Mouse (Mus musculus): ENCODE results near the gene Prss48. TPM values are rescaled to one million over a fixed set of nuclear protein-coding genes. Genes with fewer than 3 reads are reported as not detected.

The Prss48 gene
- total RNA-seq, 2 experiments from 2014 or later, result not detected

GRCm38 (mm10) chr3:85952696-85953283, 49.5 kb downstream of the Prss48 start:
- ATAC-seq (replicated peaks; ENCODE audit: poor library complexity), result no peak

DNA sequence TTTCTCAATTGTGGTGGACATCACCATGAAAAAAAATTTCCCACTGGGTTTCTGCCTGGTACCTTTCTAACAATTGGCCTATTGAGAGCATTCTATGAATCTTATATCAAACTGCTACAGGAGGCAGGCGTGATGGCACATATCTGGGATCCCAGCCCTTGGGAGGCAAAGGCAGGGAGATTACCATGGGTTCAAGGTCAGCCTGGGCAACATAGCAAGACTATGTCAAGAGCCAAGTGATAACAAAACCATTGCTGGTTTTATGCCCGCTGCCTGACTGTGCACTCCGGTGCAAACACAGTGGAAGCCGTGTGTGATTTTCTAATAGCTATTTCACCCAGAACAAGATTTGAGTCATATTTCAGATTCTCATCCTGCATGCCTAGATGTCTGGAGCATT, 51.4 kb downstream of the Prss48 start:
- no peak for ATAC-seq (replicated peaks; ENCODE audit: poor library complexity)

Other genes starting within 250 kb of the Prss48 start
- not detected in 2 replicates for gene Fam160a1, start 185.2 kb downstream of the Prss48 start, total RNA-seq (2015)
- gene Fam160a1, start 185.2 kb downstream of the Prss48 start, total RNA-seq (2017), result not detected in 2 replicates
- not detected in 2 replicates for gene Glt28d2, start 115.0 kb downstream of the Prss48 start, total RNA-seq (2015)
- gene Glt28d2, start 115.0 kb downstream of the Prss48 start, total RNA-seq (2017), result not detected in 2 replicates
- not detected in 2 replicates for gene Gm37240, start 115.0 kb downstream of the Prss48 start, total RNA-seq (2015)
- gene Gm37240, start 115.0 kb downstream of the Prss48 start, total RNA-seq (2017), result not detected in 2 replicates
- gene Sh3d19, start 31.4 kb downstream of the Prss48 start, total RNA-seq (2015), result 3.3 and 3.6 TPM in 2 replicates
- gene Sh3d19, start 31.4 kb downstream of the Prss48 start, total RNA-seq (2017), result 6.8 and 10.0 TPM in 2 replicates
- 3,851 and 3,962 TPM in 2 replicates for gene Rps3a1, start 140.2 kb upstream of the Prss48 start, total RNA-seq (2015)
- gene Rps3a1, start 140.2 kb upstream of the Prss48 start, total RNA-seq (2017), result 6,854 and 7,683 TPM in 2 replicates
- 11.5 and 12.8 TPM in 2 replicates for gene Lrba, start 222.2 kb upstream of the Prss48 start, total RNA-seq (2015)
- 16.4 and 17.2 TPM in 2 replicates for gene Lrba, start 222.2 kb upstream of the Prss48 start, total RNA-seq (2017)

All from megakaryocyte progenitor cell, adult 5-6 weeks (primary cell).